Mouse (Mus musculus) CD4-positive, CD25-positive, alpha-beta regulatory T cell, adult 2 months (primary cell): ENCODE results near the gene Map2k3.

Experiments used
- DNase-seq: peaks from one replicate; pipeline ENCODE4 v3.0.0-alpha.2; 2012; ENCODE audit warnings: low read depth, low spot score

Gene Map2k3

DNA sequence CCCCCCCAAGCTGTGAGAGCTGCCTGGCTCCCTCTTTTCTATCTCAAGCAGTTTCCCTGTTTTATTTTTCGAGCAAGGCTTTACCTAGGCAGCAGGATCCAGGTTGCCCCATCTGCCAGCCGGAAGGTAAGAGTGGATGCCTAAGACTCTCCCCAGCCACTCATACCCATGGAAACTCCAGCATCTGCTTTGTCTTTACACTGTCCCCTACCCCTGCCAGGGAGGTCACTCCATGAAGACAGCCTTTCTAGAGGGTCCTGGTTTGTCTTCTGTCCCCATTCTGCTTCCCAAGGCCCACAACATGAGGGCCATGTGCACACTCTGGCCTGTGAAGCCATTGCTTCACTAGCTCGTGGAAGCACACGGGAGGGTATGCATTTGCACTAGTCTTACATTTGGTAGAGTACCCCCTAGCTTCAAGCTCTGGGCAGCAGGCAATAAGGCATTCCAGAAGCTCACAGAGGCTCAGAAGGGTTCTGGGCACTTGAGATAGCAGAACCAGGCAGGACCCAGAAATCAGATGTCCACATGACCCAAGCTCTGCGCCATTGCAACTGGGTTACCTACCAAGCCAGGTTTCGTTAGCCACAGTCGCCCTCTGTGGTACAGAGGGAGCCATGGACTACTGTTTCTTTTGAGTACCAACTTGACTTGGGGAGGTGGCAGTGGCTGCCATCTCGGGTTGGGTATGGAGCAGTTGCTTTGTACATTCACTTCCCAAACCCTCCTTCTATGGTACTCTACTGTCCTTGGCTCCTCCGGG is 24.0 kb downstream of the Map2k3 start:
- no peak for DNase-seq

DNA sequence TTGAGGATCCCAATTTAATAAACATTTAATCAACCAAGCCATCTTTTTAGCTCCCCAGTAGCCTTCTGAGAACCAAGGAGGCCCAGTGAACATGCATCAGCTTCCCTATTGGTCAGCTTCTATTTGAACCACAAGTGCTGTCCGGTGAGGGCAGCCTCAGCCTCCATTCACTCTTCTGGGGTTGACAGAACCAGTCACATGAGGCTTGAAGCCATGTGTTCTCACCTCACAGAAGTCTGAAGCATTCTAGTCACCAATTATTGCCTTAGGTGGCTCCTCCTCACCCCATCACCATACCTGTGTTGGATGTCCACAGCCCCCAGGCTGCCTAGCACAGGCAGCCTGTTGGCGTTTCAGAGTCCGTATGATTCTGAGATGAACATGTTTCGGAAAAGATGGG is 27.1 kb downstream of the Map2k3 start:
- DNase-seq = no peak

DNA sequence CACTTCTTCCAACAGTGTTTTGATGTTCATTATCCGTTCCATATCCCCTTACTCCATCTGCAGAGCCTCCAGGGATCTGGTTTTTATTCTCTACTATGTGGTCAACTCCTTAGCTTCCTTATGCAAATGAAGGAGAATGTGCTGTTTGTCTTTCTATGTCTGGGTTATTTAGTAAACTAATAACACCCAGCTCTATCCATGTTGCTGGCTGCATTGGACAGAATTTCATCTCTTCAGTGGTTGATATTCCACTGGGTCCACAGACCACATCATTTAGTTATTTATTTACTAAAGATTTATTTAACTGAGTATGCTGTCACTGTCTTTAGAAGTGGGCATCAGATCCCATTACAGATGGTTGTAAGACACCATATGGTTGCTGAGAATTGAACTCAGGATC is 29.3 kb downstream of the Map2k3 start:
- DNase-seq = no peak

DNA sequence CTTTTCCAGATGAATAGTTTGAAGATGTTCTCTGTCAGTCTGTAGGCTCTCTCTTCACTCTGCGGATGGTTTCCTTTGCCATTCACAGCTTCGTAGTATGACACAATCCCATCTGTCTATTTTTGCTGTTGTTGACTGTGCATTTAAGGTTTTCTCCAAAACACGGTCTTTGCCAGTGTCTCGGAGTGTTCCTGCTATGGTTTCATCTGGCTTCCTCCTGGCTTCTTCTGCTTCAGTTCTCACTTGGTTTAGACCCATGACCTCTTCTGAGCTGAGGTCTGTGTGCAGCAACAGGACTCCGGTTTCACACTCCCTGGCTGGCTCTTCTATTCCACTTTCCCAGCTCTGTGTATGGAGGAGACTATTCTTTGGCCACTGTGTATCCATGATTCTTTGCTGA is 30.9 kb downstream of the Map2k3 start:
- no peak for DNase-seq

DNA sequence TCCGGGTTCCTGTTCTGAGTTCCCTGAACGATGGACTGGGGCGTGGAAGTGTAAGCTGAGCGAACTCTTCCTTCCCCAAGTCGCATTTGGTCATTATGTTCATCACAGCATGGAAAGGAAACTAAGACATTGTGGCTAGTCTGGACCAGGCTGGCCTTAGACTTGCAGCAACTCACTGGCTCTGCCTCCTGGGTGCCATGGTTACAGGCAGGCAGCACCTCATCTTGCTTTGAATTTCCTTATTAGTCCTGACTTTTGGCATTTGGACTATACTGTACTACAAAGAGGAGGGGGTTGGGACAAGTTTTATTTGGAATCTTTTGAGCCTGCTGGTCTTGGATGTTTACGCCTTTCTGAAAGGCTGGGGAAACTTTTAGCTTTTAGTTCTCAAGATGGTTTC is 35.1 kb downstream of the Map2k3 start:
- DNase-seq = no peak

DNA sequence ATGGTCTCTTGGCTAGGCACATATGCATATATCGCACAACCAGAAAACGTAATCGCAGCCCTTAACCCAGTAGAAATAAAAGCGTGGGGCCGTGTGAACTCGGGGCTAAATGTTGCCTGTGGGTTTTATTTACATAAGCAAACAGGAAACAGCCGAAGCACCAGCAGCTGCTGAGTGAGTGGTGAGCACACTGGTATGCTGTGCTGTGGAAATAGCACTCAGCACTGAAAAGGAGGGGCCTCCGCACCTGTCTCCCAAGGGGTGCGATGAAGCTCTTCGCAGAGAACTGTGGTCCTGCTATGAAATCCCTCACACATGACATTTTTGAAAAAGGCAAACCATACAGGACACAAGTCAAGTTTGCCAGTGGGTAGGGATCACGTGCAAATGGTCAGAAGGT is 43.3 kb downstream of the Map2k3 start:
- no peak for DNase-seq

DNA sequence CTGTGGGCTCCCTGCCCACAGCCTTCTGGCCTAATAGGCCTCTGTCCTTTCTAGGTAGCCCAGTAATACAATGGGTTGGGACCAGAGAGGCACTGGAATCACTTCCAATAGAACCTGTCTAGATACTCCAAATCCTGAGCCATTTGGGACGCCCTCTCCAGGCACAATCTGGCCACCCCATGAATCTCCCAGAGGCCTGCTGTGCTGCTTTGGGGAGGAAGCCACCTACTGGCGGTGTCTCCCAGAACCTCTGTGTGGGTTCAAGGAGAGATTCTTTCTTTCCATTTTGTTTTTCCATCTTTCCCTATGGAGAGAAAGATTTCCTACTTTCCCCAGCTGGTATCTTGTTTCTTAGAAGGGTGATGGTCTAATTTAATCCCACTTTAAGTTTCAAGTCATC is 44.4 kb downstream of the Map2k3 start:
- no peak for DNase-seq

DNA sequence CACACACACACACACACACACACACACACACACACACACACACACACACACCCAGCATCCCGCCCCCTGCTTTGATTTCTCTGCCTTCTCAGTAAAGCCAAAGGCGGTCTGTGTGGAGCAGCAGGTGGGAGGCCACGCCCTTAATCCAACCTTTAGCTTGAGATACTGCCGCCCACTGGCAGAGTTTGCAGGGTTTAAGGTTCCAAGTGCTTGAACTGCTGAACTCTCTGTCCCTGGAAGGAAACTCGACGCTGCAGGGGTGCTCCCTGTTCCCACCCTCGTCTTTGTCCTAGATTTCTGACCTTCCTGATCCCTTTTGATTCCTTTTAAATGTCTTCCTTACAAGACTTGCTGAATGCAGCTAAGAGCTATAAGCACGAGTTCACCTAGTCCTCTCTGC is 44.9 kb downstream of the Map2k3 start:
- DNase-seq = peak; percentile 51

DNA sequence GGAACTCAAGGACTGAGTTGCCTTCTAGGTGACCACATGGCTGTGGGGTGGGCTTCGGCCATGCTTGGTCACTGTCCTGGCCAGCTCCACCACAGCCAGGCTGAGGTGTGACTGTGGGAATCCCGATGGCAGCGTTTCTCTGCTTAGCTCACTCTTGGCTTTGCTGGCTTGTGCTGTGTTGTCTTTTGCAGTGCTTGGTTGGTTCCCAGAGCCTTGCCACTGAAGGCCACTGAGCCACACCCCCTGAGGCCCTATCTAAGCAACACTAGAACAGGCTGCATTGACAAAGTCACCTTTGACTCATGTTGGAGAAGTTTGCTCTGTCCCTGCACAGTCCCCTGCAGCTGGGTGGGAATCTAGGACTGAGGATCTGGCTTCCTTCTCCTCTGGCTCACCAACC is 45.3 kb downstream of the Map2k3 start:
- no peak for DNase-seq

DNA sequence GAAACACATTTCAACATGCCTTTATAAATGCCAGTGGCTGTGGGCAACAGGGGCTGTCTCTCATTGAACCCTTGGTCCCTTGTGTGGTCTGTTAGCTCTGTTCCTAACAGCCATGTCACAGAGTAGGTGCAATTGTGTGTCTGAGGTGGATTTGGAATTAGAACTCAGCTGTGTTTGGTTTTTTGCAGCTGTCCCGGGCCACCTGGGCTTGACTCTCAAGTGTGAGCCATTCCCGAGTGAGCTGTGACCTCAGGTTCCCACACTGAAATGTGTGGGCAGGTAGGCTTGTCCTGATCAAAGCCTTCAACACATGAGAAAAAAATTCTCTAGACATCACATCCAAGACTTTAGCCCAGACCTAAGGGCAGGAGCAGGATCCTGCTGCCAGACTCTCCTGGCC is 46.8 kb downstream of the Map2k3 start:
- DNase-seq = no peak

DNA sequence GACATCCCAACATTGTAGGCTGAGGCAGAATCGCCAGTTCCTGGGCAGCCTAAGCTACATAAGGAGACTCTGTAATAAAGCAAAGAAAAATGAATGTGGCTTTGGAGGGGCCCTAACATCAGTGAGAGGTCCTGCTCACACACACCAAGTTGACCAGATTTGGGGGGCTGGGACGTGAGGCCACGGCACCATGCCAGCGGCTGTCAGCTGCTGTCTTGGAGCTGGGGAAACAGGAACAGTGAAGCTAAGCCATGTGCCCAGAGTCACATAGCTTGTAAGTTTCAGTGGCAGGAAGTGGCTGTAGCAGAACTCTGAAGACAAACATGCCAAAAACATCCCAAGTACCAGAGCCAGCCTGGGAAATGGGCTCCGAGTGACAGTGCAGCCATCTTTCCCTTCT is 48.0 kb downstream of the Map2k3 start:
- no peak for DNase-seq

DNA sequence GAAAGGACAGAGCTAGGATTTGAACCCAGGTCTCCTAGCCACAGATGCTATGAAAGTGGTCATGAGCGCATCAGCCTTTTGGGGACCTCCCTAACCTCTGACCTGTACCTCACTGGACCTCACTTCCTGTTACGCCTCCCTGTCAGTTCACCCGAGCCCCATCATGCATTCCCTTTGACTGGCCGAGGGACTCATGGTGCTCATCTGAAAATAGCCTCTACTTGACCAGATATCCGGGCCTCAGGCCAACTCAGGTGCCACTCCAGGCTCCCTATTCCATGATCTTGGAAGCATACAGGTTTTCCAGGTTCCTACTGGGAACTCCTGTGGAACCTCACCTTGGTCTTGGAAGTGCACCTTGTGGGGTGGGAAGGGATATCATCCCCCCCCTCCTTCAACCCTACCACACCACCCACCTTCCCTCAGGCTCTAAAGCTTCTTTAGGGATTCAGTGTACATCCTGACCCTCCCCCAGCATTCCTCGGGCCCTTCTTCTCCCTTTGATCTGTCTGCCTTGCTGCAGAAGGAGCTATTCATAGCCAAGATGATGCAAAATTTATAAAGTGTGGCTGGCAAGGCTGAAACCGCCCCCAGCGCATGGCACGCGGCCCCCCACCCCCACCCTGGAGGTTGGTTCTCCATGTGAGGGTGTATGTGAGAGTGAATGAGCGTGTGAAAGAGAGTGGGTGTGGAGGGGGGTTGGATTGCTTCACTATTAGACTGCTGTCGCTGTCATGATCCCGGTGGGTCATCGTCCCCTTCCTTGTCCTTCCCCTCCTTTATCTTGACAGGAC is 50.1 kb downstream of the Map2k3 start:
- no peak for DNase-seq

DNA sequence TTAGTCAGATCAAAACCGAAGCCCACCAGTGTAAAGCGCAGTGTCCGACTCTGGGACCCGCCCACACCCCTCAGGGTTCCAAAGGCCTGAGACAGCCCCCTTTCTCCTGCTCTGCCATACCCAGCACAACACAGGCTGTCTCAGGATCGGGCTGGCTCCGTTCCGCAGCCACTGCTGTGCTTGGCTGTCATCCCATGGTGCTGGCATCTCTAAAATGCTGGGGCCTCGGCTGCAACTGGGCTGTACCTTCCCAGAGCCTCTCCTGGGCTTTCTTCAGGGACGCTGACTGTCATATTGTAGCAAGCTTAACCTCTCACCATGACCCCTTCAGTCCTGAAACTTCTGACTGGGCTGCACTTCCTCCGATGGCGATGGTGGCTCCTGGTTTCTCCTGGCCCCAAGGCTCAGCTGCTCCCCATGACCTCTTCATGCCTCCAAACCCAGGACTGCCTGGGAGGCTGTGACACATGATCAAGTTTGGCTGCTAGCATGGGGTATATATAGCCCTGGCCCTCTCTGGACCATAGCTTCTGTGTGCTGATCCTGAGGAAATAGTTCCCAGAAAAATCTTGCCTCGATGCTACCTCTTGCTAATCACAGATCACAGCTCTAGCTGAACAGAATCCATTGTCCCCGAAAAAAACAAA is 53.2 kb downstream of the Map2k3 start:
- no peak for DNase-seq

DNA sequence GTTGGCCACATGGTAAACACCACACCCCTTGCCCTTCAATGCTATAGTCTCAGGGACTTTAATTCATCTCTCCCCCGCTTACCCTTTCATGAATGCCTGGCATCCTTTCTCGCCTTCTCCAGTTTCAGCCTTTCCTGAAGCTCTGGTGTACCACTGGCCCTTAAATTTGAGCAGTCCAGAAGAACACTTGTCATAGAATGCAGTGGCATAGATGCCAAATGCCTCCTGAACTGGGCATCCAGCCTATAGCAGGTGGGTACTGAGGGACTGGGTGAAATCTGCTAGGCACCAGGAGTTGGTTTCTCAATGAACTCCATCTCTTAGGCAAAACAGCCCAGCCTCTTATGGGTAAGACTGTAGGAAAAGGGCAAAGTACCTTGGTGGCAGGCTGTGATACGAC is 58.6 kb downstream of the Map2k3 start:
- DNase-seq = no peak
